Mouse (Mus musculus) CH12.LX (cell line): ENCODE results near the gene Nacc1. TPM values are rescaled to one million over a fixed set of nuclear protein-coding genes. Genes with fewer than 3 reads are reported as not detected.

Experiments
- DNase-seq: peaks from one replicate; pipeline ENCODE4 v3.0.0-alpha.2; 2013; ENCODE audit errors: extremely low read depth
- H3K27ac ChIP-seq: 2 replicates; pipeline ENCODE4 v1.5.1; 2012; ENCODE audit warnings: low read depth, mild to moderate bottlenecking, control low read depth, moderate library complexity; ENCODE audit not compliant: insufficient read depth
- H3K27me3 ChIP-seq: replicated peaks from 2 replicates; pipeline ENCODE3; 2012; ENCODE audit warnings: inconsistent platforms
- H3K36me3 ChIP-seq, 2 experiments: replicated peaks in 1 of 2; 2 replicates each; pipeline versions ENCODE3 to v1.6.1; 2012; ENCODE audit warnings: inconsistent platforms in 1 of 2, low read length in 1 of 2, mild to moderate bottlenecking in 1 of 2, mixed read lengths in 1 of 2, moderate library complexity in 1 of 2; ENCODE audit not compliant: control insufficient read depth in 1 of 2, insufficient read depth in 1 of 2
- H3K4me1 ChIP-seq, 2 experiments: 2 replicates each; pipeline ENCODE4 v1.6.1; 2012; ENCODE audit warnings: inconsistent platforms in 1 of 2, moderate library complexity in 1 of 2; ENCODE audit not compliant: insufficient read depth in 2 of 2, control insufficient read depth in 1 of 2
- H3K4me2 ChIP-seq: 2 replicates; pipeline ENCODE4 v1.6.1; 2012; ENCODE audit warnings: low read depth, mild to moderate bottlenecking, control low read depth; ENCODE audit not compliant: poor library complexity, insufficient read depth, severe bottlenecking
- H3K4me3 ChIP-seq, 3 experiments: fragments of 150-350 bp in 1 of 3; sonication (generic) in 1 of 3; replicated peaks in 1 of 3; 2 replicates each; pipeline versions ENCODE3 to v1.5.1; 2011 to 2012; ENCODE audit warnings: low read depth in 2 of 3, low read length in 2 of 3, mild to moderate bottlenecking in 2 of 3, moderate library complexity in 2 of 3, control low read depth in 1 of 3, improper control_type of control experiment in 1 of 3, inconsistent platforms in 1 of 3, mixed read lengths in 1 of 3; ENCODE audit not compliant: poor library complexity in 1 of 3
- H3K79me2 ChIP-seq: replicated peaks from 2 replicates; pipeline ENCODE4 v1.6.1; 2012; ENCODE audit warnings: mild to moderate bottlenecking, moderate library complexity; ENCODE audit not compliant: control insufficient read depth, poor library complexity, insufficient read depth, severe bottlenecking; ENCODE audit errors: extremely low read depth
- H3K9ac ChIP-seq: 2 replicates; pipeline ENCODE4 v1.6.1; 2012; ENCODE audit warnings: low read depth, mild to moderate bottlenecking, control low read depth, moderate library complexity; ENCODE audit not compliant: insufficient read depth
- H3K9me3 ChIP-seq: replicated peaks from 2 replicates; pipeline ENCODE3; 2012; ENCODE audit warnings: low read length, inconsistent platforms, mixed read lengths
- BHLHE40 ChIP-seq: IDR thresholded peaks from 2 replicates; pipeline ENCODE4 v1.6.1; 2011; ENCODE audit warnings: mild to moderate bottlenecking, low read depth, low read length, improper control_type of control experiment
- CTCF ChIP-seq, 2 experiments: IDR thresholded peaks in 1 of 2; conservative IDR thresholded peaks in 1 of 2; 2 replicates each; pipeline ENCODE4 v1.5.1; 2011 to 2012; ENCODE audit warnings: low read depth in 2 of 2, low read length in 2 of 2, improper control_type of control experiment in 1 of 2, inconsistent platforms in 1 of 2, mild to moderate bottlenecking in 1 of 2, moderate library complexity in 1 of 2
- E2F4 ChIP-seq: IDR thresholded peaks from 2 replicates; pipeline ENCODE4 v1.6.1; 2011; ENCODE audit warnings: low read depth, low read length, improper control_type of control experiment; ENCODE audit not compliant: insufficient replicate concordance
- EP300 ChIP-seq: IDR thresholded peaks from 2 replicates; pipeline ENCODE4 v1.6.1; 2011; ENCODE audit warnings: low read length, improper control_type of control experiment
- ETS1 ChIP-seq: conservative IDR thresholded peaks from 2 replicates; pipeline ENCODE4 v1.6.1; 2012; ENCODE audit warnings: low read depth, mild to moderate bottlenecking, inconsistent platforms, low read length, improper control_type of control experiment, moderate library complexity
- IRF4 ChIP-seq: IDR thresholded peaks from 2 replicates; pipeline ENCODE4 v1.6.1; 2014; ENCODE audit warnings: low read depth, mild to moderate bottlenecking, inconsistent platforms, low read length, improper control_type of control experiment
- KAT2A ChIP-seq: IDR thresholded peaks from 2 replicates; pipeline ENCODE4 v1.6.1; 2012; ENCODE audit warnings: low read length, improper control_type of control experiment, inconsistent platforms; ENCODE audit not compliant: insufficient replicate concordance
- MAFK ChIP-seq: IDR thresholded peaks from 2 replicates; pipeline ENCODE4 v1.6.1; 2011; ENCODE audit warnings: low read length, improper control_type of control experiment; ENCODE audit not compliant: insufficient replicate concordance
- MAZ ChIP-seq: IDR thresholded peaks from 2 replicates; pipeline ENCODE4 v1.6.1; 2012; ENCODE audit warnings: low read depth, mild to moderate bottlenecking, inconsistent platforms, low read length, improper control_type of control experiment, moderate library complexity
- MYC ChIP-seq: IDR thresholded peaks from 2 replicates; pipeline ENCODE4 v1.6.1; 2011; ENCODE audit warnings: low read depth, mild to moderate bottlenecking, improper control_type of control experiment, low read length
- PAX5 ChIP-seq: IDR thresholded peaks from 2 replicates; pipeline ENCODE4 v1.6.1; 2012; ENCODE audit warnings: low read length, inconsistent platforms, mixed read lengths
- POLR2A ChIP-seq: IDR thresholded peaks from 2 replicates; pipeline ENCODE4 v1.6.1; 2011; ENCODE audit warnings: low read depth, mild to moderate bottlenecking, improper control_type of control experiment, low read length
- POLR2AphosphoS2 ChIP-seq: IDR thresholded peaks from 2 replicates; pipeline ENCODE4 v1.6.1; 2011; ENCODE audit warnings: low read depth, low read length, improper control_type of control experiment
- RCOR1 ChIP-seq: conservative IDR thresholded peaks from 2 replicates; pipeline ENCODE4 v1.6.1; 2012; ENCODE audit warnings: low read depth, mild to moderate bottlenecking, inconsistent platforms, low read length, improper control_type of control experiment
- SMC3 ChIP-seq: IDR thresholded peaks from 2 replicates; pipeline ENCODE4 v1.6.1; 2011; ENCODE audit warnings: low read depth, low read length, improper control_type of control experiment
- TBP ChIP-seq: conservative IDR thresholded peaks from 2 replicates; pipeline ENCODE4 v1.6.1; 2011; ENCODE audit warnings: low read depth, low read length, improper control_type of control experiment
- TCF12 ChIP-seq: IDR thresholded peaks from 2 replicates; pipeline ENCODE4 v1.6.1; 2014; ENCODE audit warnings: low read depth, mild to moderate bottlenecking, inconsistent platforms, low read length, improper control_type of control experiment
- UBTF ChIP-seq: IDR thresholded peaks from 2 replicates; pipeline ENCODE4 v1.6.1; 2012; ENCODE audit warnings: low read depth, mild to moderate bottlenecking, inconsistent platforms, low read length, improper control_type of control experiment, moderate library complexity
- USF2 ChIP-seq: conservative IDR thresholded peaks from 2 replicates; pipeline ENCODE4 v1.6.1; 2011; ENCODE audit warnings: low read depth, low read length, improper control_type of control experiment
- ZC3H11A ChIP-seq: IDR thresholded peaks from 2 replicates; pipeline ENCODE4 v1.6.1; 2012; ENCODE audit warnings: low read depth, mild to moderate bottlenecking, inconsistent platforms, low read length, improper control_type of control experiment
- ZKSCAN1 ChIP-seq: IDR thresholded peaks from 2 replicates; pipeline ENCODE4 v1.6.1; 2012; ENCODE audit warnings: low read depth, inconsistent platforms, low read length, improper control_type of control experiment, borderline replicate concordance
- ZMIZ1 ChIP-seq: IDR thresholded peaks from 2 replicates; pipeline ENCODE4 v1.6.1; 2012; ENCODE audit warnings: low read depth, mild to moderate bottlenecking, inconsistent platforms, low read length, improper control_type of control experiment
- ZNF384 ChIP-seq: IDR thresholded peaks from 2 replicates; pipeline ENCODE4 v1.6.1; 2012; ENCODE audit warnings: low read depth, low read length, improper control_type of control experiment, inconsistent platforms
- dilution Hi-C: fragments of 300-500 bp; cut with MboI; formaldehyde crosslinking; loops from 2 replicates; pipeline ENCODE4 v1.14.3; 2020; ENCODE audit warnings: low sequenced_read_pairs; ENCODE audit not compliant: extremely low pct_unique_long_range_greater_than_20kb, extremely low pct_ligation_motif_present
- in situ Hi-C: fragments of 300-500 bp; cut with MboI; formaldehyde crosslinking; loops from 3 replicates; pipeline ENCODE4 v1.14.3; 2019; ENCODE audit warnings: low sequenced_read_pairs, low pct_ligation_motif_present, low pct_unique_long_range_greater_than_20kb, mixed read lengths
- polyA plus RNA-seq: library from polyadenylated mRNA; unstranded; fragments of >175 nt; gene quantifications from 2 replicates; pipeline ENCODE4 v1.2.1, GENCODE M21; 2012; ENCODE audit warnings: low read depth; ENCODE audit not compliant: insufficient read length
- total RNA-seq, 2 experiments: library from RNA; depleted of rRNA; stranded (reverse); fragments of 300-350 nt in 1 of 2; fragments of >200 nt in 1 of 2; gene quantifications; 2 replicates each; pipeline ENCODE4 v1.2.3; 2012 to 2014

The Nacc1 gene
- total and polyA plus RNA-seq, 3 experiments = 23.3 to 84.1 (median 45.1) TPM

- Histone ChIP-seq H3K9me3 (no peaks in the 10 kb centered on the region), H3K79me2 (peaks cover 10% of the 10 kb centered on the region), H3K4me2 (no peak overlapping the region), H3K9ac (0 out of 2 replicates have a peak overlapping the region, but pooled peaks have one; percentile 4), H3K4me3 (no peak overlapping the region), H3K4me1 (peaks cover 9 to 36% of the 10 kb centered on the region in 2 experiments), H3K27ac (no peak overlapping the region), H3K27me3 (no peaks in the 10 kb centered on the region), H3K36me3 (no peaks in the 10 kb centered on the region)
- in situ Hi-C loops (no loop called here), dilution Hi-C loops (no loop called here)
- TF ChIP-seq POLR2AphosphoS2 (no peak), ZMIZ1 (no peak), ZC3H11A (no peak), EP300 (no peak), ZNF384 (no peak), MAFK (no peak), UBTF (no peak), RCOR1 (no peak), USF2 (no peak), MAZ (no peak), IRF4 (no peak), ETS1 (no peak), POLR2A (no peak), KAT2A (no peak), MYC (no peak)
- DNase-seq = no peak
These were observed 31.5 kb downstream of the Nacc1 start for GRCm38 (mm10) chr8:84656191-84656525.

GRCm38 (mm10) chr8:84655336-84656190, 32.1 kb downstream of the Nacc1 start:
- H3K27me3 ChIP-seq = no peaks in the 10 kb centered on the region
- dilution Hi-C loops = no loop called here
- H3K27ac ChIP-seq = no peak overlapping the region
- in situ Hi-C loops = no loop called here
- no peak overlapping the region for H3K4me2 ChIP-seq
- no peak overlapping the region for H3K4me3 ChIP-seq
- no peak overlapping the region for H3K9ac ChIP-seq
- DNase-seq = no peak
- H3K4me1 ChIP-seq = peaks cover 10 to 36% of the 10 kb centered on the region in 2 experiments
- TF ChIP-seq CTCF (conservative IDR thresholded peaks at IDR 0.05 in 1 of 2, IDR thresholded peaks at IDR 0.05 in 1 of 2; ENCODE audit: low read depth in 2 of 2, low read length in 2 of 2) (no peak), SMC3 (no peak), UBTF (no peak), ZKSCAN1 (no peak), POLR2AphosphoS2 (no peak), TCF12 (no peak), ZMIZ1 (no peak), MAFK (no peak), RCOR1 (no peak), ETS1 (no peak), TBP (no peak), PAX5 (no peak), BHLHE40 (no peak), E2F4 (no peak), POLR2A (no peak), ZNF384 (no peak), EP300 (no peak)
- no peaks in the 10 kb centered on the region for H3K9me3 ChIP-seq
- H3K79me2 ChIP-seq = peaks cover 4% of the 10 kb centered on the region
- no peaks in the 10 kb centered on the region for H3K36me3 ChIP-seq
